ENCODE assay signal across 7 mouse cellular contexts in genomic region chr8:122432443-122433268, GRCm38 (mm10). TPM values are rescaled to one million over a fixed set of nuclear protein-coding genes. Genes with fewer than 3 reads are reported as not detected.
DNase-seq lines count a peak whose midpoint lies in the region; ATAC-seq and TF ChIP-seq lines count a peak whose summit lies in the region.

Cyba (minus strand) TSS chr8:122432930.

- no peaks in the 10 kb centered on the region for H3K36me3 ChIP-seq in liver, embryonic 14.5 days (replicated peaks; ENCODE audit: control insufficient read depth, insufficient read depth, low read depth)
- no peaks in the 10 kb centered on the region for H3K36me3 ChIP-seq in thymus, adult 2 months (ENCODE audit: control insufficient read depth, insufficient read depth, low read length)

- no peaks in the 10 kb centered on the region for H3K9me3 ChIP-seq in liver, embryonic 14.5 days (ENCODE audit: control insufficient read depth, low read length)

- peaks cover 3 to 15% of the 10 kb centered on the region in 2 experiments for H3K4me1 ChIP-seq in liver, embryonic 14.5 days (replicated peaks; ENCODE audit: control insufficient read depth in 2 of 2, insufficient read depth in 2 of 2, low read length in 1 of 2)
- H3K4me1 ChIP-seq in thymus, adult 2 months (replicated peaks; ENCODE audit: control insufficient read depth, insufficient read depth, low read length), result peaks cover 61% of the 10 kb centered on the region

- 2% methylated on average over 45 of the region's 45 CpGs for WGBS in liver, embryonic 14.5 days (ENCODE audit: insufficient replicate concordance)
- under 1% methylated on average over 45 of the region's 45 CpGs for WGBS in thymus, adult 2 months

- no peaks in the 10 kb centered on the region for H3K27me3 ChIP-seq in liver, embryonic 14.5 days (ENCODE audit: control insufficient read depth, insufficient read depth, low read length)
- H3K27me3 ChIP-seq in thymus, adult 2 months (ENCODE audit: control insufficient read depth, insufficient read depth, low read length), result no peaks in the 10 kb centered on the region

- DNase-seq in NIH3T3 (ENCODE audit: low read depth), result peak; percentile 66
- peak; percentile 24 for DNase-seq in c-Kit-positive CD71-positive TER-119-positive erythroid progenitor cells, embryonic 14.5 days (ENCODE audit: low spot score)
- peak; percentile 79 for DNase-seq in gastrocnemius, postnatal 25 days
- DNase-seq in liver, embryonic 14.5 days (ENCODE audit: low read depth in 3 of 3, low spot score in 3 of 3), result peak in 2 of 3 experiments; percentile 33 to 49
- peak; percentile 89 to 90 for DNase-seq in natural killer cell, adult 2 months (ENCODE audit: low spot score in 2 of 2)
- DNase-seq in thymus, adult 2 months, result peak; percentile 88

- no peak for TF ChIP-seq EP300 in liver, embryonic 14.5 days (IDR thresholded peaks at IDR 0.05; ENCODE audit: low read depth)

- TF ChIP-seq POLR2A in thymus, adult 2 months (IDR thresholded peaks at IDR 0.05; ENCODE audit: control insufficient read depth, extremely low read depth, insufficient read depth, low read length, poor library complexity), result peak; percentile 43; the same call in 1 of the 2 replicates

- peak within 1 kb of the TSS; percentile 72 for H3K4me2 ChIP-seq in liver, embryonic 14.5 days (ENCODE audit: low read depth)

- no peak for TF ChIP-seq CTCF in liver, embryonic 14.5 days (IDR thresholded peaks at IDR 0.05; ENCODE audit: low read depth)
- no peak for TF ChIP-seq CTCF in thymus, adult 2 months (IDR thresholded peaks at IDR 0.05; ENCODE audit: borderline replicate concordance, control insufficient read depth, extremely low read depth, insufficient read depth, low read length, poor library complexity)

- H3K4me3 ChIP-seq in liver, embryonic 14.5 days (ENCODE audit: insufficient read depth in 1 of 2, low read depth in 2 of 2, low read length in 2 of 2), result peak within 1 kb of the TSS; percentile 56
- peak within 1 kb of the TSS; percentile 98 for H3K4me3 ChIP-seq in thymus, adult 2 months (ENCODE audit: control insufficient read depth, insufficient read depth, low read length)

- peak; percentile 81 for ATAC-seq in inflammation-experienced regulatory T-cells, adult 6 months
- ATAC-seq in liver, embryonic 14.5 days (ENCODE audit: insufficient read depth), result peak; percentile 69

- H3K9ac ChIP-seq in liver, embryonic 14.5 days (replicated peaks), result peak within 1 kb of the TSS; percentile 50

- H3K27ac ChIP-seq in liver, embryonic 14.5 days, result peak within 1 kb of the TSS; percentile 6; the same call in 1 of the 2 replicates
- peak within 1 kb of the TSS; percentile 82 for H3K27ac ChIP-seq in thymus, adult 2 months (ENCODE audit: control insufficient read depth, insufficient read depth, low read length)

RNA-seq across cellular contexts. Expression of gene Cyba, which starts in this region (rescaled TPM):
- 1 to 10 TPM; 7.6 to 8.9 TPM for total RNA-seq in gastrocnemius, postnatal 25 days (2021)
- polyA plus RNA-seq in inflammation-experienced regulatory T-cells, adult 6 months (2017; shearing (Covaris generic)), result 100 to 1,000 TPM; 664 to 875 (median 733) TPM
- polyA plus RNA-seq in liver, embryonic 14.5 days (2012; rRNA removed), result 71.3 and 74.6 TPM in 2 replicates
- polyA plus RNA-seq in liver, embryonic 14.5 days (2014; fragmentation: Nextera tagmentation; extraction: Ambion mirVana), result 129 and 146 TPM in 2 replicates
- 671 and 705 TPM in 2 replicates for polyA plus RNA-seq in thymus, adult 2 months (2012; rRNA removed)

Comparison
In these comparisons a context has a peak if more than half of its experiments do, and no peak if none do; other contexts are left out.
1. Peak in every context shown above with its lines: DNase-seq, ATAC-seq, H3K4me3 ChIP-seq and H3K27ac ChIP-seq.
2. DNase-seq: peak in every context shown above with its lines; median percentile 90 in natural killer cell, adult 2 months; 88 in thymus, adult 2 months; 79 in gastrocnemius, postnatal 25 days; 66 in NIH3T3; 41 in liver, embryonic 14.5 days; 24 in c-Kit-positive CD71-positive TER-119-positive erythroid progenitor cells, embryonic 14.5 days.